Mouse (Mus musculus) spleen, postnatal 4 days (tissue): ENCODE results near the gene Teddm2.

Experiments
- DNase-seq, 2 experiments: peaks; one replicate each; pipeline ENCODE4 v3.0.0; 2022; ENCODE audit warnings: low spot score in 2 of 2

Gene Teddm2

DNA sequence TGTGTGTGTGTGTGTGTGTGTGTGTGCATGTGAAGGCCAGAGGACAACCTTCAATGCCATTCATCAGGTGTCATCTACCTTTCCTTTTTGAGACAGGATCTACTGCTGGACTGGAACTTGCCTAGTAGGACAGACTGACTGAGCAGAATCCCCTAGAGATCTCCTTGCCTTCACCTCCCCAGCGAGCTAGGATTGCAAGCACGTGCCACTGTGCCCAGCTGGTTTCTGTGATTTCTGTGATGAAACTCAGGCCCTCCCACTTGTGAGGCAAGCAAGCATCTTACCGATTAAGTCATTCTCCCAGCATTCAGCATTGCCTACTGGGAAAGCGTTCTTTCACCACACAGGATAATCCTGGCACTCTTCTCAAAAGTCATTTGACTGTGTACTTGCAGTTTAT lies 69.3 kb downstream of the Teddm2 start:
- no peak for DNase-seq

GRCm38 (mm10) chr1:153820216-153820615 lies 79.8 kb downstream of the Teddm2 start:
- DNase-seq = no peak

- DNase-seq = no peak
These were observed 85.8 kb downstream of the Teddm2 start for GRCm38 (mm10) chr1:153814278-153814677.

GRCm38 (mm10) chr1:153807390-153807993 lies 92.5 kb downstream of the Teddm2 start:
- DNase-seq = peak; percentile 38 to 73

DNA sequence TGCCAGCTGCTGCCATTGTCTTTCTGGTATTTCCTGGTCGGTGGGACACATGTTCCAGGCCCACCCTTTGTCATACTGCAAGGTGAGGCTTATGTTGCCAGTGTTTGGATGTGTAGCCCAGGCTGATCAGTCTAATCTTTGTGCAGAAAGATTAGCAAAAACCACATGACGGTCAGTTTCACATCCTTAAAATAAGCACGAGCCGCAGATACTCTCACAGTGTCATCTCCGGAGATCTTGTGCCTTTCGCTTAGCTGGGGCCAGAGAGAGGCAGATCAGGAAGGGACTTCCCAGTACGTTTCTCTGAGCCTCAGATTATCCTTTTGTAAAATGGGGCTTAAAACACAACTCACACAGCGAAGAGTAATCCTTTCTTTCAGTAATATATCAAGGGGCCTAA lies 96.5 kb downstream of the Teddm2 start:
- DNase-seq = peak in 1 of 2 experiments; percentile 14

GRCm38 (mm10) chr1:153802691-153803090 lies 97.3 kb downstream of the Teddm2 start:
- DNase-seq = no peak
